Mouse (Mus musculus) adrenal gland, postnatal 4 days (tissue): ENCODE results near the gene Calhm6. TPM values are rescaled to one million over a fixed set of nuclear protein-coding genes. Genes with fewer than 3 reads are reported as not detected.

Source experiments
- DNase-seq, 2 experiments: peaks; one replicate each; pipeline ENCODE4 v3.0.0; 2021 to 2022; ENCODE audit warnings: low spot score in 2 of 2, mixed read lengths in 2 of 2
- long read RNA-seq, 2 experiments: library from polyadenylated mRNA; stranded (forward); transcript quantifications; one replicate each; pipeline ENCODE4 v2.0.0; 2021
- total RNA-seq, 2 experiments: library from RNA; stranded (reverse); gene quantifications; 2 replicates each; pipeline ENCODE4 v1.2.3; 2021

Gene Calhm6
- total RNA-seq, result 1 to 10 TPM; 1.0 to 1.3 TPM
- long read RNA-seq, experiment 1, partial matches to known transcripts, result 0 of 1 reads
- long read RNA-seq, experiment 1, other reads (novel, unspliced or antisense), result 0 of 1 reads
- long read RNA-seq, experiment 2, partial matches to known transcripts, result 0 of 2 reads
- long read RNA-seq, experiment 2, other reads (novel, unspliced or antisense), result 0 of 2 reads

GRCm38 (mm10) chr10:34127392-34128378 is at the start of gene Calhm6:
TSS of gene Calhm6 (minus strand) at chr10:34127984.
- no peak for DNase-seq

GRCm38 (mm10) chr10:34175870-34176606 is 48.3 kb upstream of the Calhm6 start:
- no peak for DNase-seq

DNA sequence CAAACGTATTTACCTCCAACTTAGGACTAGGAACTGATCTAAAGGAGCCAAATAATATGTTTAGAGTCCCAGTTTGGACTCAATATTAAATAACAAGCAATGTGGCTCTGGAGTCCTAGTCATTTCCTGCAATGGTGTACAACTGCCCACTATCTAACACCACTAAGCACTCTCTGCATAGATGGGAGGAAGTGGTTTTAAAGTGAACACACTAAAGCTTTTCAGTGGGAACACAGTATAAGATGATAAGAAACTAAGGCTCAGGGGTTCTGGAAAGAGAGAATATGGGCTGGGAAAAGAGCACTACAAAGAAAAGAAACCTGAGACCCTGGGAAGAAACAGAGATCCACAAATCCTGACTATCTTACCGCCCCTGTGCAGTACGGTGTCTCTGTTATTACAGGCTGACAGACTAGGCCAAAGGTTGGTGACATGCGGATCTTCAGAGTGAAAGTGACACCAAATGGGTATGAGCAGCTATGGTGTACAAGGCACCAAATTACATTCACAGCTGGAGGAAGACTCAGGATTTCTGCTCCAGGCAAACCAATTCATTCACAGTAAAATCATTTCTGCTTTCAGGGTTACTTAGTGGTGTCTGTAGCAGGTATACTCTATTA is 45.0 kb upstream of the Calhm6 start:
- DNase-seq, result no peak

- no peak for DNase-seq
Measured at GRCm38 (mm10) chr10:34171660-34172059, 43.9 kb upstream of the Calhm6 start.

- no peak for DNase-seq
Measured at GRCm38 (mm10) chr10:34171191-34171590, 43.4 kb upstream of the Calhm6 start.

- DNase-seq, result no peak
Measured at GRCm38 (mm10) chr10:34166971-34167370, 39.2 kb upstream of the Calhm6 start.

DNA sequence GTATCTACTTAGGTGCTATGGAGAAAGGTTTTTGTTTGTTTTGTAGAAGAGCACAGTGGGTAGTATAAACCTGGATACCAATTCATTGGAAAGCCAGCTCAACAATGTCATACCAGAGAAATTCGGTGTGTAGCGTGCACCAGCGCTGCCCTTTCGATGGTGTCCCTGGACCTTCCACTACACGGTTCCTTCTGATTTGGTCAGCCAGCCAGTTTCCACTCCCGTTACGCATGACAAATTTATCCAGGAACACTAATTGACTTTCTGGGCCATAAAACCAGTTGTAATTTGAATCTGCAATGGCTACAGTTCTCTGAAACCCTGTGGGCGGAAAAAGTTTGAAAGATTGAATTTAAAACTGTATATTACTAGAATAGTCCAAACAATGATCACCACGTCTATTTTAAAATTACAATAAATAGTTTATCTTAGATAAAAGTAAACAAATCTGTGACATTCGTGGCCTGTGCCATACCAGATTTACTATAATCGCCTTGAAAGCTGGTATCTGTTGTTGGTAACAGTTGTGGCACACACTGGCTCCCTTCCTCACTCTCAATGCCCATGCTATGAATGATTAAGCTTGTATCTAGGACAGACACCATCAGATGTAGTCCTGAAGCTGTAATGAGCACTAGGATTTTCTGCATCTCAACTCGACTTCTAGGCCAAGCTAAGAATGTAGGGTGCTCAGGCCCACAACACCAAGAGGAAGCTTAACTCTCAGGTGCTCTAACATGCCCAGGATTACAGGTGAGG is 28.2 kb upstream of the Calhm6 start:
- no peak for DNase-seq

DNA sequence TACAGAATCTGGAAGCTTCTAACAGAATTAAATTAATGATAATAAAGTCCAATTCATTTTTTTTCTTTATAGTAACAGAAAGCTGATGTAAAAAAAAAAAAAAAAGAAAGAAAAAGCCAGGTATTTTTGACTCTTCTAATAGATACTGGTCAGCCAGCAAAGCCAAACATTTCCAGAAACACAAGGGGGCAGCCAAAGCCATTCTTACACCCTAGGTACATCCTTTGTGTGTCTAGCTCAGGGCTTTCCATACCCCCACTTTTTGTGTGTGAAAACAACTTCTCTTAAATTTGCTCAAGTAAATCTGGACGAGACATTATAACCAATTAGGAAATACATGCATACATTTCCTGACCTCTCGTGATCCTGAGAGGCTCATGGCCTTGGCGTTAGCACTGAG is 24.0 kb upstream of the Calhm6 start:
- DNase-seq, result no peak

DNA sequence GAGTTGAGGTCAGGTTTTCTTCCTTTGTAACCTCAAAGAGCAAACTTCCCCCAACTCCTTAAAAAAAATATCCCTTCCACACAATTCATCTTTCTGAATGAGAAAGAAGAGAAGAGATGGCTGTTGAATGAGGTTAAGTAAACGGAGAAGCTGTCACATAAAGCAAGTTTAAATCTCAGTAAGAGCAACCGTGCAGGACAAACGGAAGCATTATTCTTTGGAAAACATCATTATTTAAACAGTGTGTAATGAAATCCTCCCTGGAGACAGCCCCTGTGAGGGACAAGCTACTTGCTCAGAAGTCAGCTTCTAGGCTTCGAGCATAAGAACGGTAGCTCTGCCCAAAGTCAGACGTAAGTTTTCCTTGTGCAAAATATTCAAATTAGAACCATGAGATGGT is 22.7 kb upstream of the Calhm6 start:
- no peak for DNase-seq

DNA sequence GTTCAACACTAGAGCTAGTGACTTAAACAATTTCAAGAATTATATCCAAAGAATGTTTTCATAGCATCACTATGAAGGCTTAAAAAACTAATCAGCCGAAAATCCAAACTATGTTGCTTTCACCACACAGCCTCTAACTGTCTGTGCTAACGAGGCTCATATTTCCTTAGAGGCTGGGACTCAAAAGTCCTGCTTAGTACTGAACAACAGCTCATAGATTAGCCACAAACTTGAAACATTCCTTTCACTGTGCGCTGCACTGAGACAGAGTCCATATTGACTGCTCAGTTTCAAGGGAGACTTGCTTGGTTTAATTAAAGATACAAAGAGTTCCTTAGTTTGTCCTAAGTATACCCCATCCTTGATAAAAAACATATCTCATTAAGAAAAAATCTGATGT is 22.0 kb upstream of the Calhm6 start:
- no peak for DNase-seq

DNA sequence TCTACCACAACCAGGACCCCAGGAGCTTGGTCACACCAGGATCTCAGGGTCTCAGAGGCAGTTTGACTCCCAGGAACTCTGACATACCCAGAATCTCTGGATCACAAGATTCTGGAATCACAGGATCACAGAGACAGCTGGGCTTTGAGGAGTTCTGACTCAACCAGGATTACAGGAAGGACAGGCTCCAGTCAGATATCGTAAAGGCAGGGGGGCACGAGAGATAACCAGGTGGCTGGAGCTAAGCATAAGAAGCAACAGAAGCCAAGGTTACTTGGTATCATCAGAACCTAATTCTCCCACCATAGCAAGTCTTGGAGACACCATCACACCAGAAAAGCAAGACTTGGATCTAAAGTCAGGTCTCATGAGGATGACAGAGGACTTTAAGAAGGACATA is 13.9 kb upstream of the Calhm6 start:
- no peak for DNase-seq

- no peak for DNase-seq
Measured at GRCm38 (mm10) chr10:34139768-34140167, 12.0 kb upstream of the Calhm6 start.

DNA sequence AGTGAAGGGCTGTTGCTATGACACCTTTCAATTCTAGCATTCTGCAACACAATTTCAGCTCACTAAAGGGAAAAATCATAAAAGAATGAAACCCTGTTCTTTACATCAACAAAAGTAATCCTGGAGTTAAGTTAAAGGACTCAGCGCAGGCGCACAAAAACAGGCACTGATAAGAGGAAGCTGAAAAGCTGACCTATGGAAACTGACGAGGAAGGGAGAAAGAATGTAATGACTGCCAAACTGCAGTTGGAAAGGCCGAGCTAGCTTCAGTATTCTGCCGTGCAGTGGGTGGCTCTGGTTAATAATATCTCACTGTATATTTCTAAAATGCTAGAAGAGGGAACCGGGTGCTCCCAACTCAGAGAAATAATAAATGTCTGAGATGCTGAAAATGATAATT is 10.2 kb upstream of the Calhm6 start:
- DNase-seq, result no peak

DNA sequence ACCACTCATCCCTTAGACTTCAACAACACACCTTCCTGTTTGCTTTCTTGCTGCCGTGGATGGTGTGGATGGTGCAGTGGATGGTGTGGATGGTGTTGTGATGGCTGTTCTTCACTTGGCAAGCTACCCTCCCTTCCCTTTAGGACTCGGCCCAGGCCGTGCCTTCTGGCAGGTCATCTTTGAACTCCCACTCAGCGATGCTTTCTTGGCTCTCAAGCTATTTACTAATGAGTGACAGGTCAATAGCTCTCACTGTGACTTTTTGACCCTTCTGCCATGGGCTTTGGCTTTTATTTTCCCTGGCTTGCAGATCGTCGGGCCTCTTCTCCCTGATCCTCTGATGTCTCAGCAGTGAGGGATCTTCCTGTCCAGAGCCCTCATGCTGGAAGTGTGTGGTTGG is 8.6 kb upstream of the Calhm6 start:
- no peak for DNase-seq

GRCm38 (mm10) chr10:34131356-34131755 is 3.6 kb upstream of the Calhm6 start:
- no peak for DNase-seq

DNA sequence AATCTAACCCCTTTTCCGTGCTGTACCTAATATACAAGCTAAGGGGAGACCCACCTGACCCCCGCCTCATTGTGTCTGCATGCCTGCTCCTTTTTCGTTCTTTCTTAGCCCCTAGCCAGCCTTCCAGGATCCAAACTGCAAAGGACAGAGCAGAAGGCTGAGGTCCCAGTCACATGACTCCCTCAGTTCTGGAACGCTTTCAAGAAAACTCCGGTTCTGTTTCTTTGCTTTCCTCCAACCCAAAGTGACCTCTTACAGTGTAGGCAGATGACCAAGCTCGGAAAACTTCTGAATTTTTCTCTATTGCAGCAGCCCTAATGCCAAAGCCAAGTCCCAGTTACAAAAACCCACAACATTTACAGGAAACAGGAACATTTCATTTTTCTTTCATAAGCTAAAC is 607 bp upstream of the Calhm6 start:
- no peak for DNase-seq

GRCm38 (mm10) chr10:34118421-34118820 is 9.4 kb downstream of the Calhm6 start:
- DNase-seq, result no peak

DNA sequence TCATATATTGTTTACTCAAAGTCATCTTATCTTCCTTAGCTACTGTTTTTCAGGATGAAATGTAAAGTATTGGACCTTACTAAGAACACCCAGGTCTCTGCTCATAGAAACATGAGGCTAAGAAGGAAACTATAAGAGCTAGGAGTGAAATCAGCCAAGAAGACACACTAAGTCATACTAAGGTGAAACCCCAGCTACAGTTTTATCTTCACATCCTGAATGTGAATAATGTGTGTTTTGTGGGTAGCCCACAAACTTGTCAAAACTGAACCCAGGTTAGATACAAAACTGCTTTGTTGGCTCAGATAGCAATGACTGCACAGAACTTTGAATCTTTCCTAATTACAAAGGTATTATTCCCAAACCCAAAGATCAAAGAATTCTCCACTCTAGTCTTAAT is 10.0 kb downstream of the Calhm6 start:
- DNase-seq, result no peak

DNA sequence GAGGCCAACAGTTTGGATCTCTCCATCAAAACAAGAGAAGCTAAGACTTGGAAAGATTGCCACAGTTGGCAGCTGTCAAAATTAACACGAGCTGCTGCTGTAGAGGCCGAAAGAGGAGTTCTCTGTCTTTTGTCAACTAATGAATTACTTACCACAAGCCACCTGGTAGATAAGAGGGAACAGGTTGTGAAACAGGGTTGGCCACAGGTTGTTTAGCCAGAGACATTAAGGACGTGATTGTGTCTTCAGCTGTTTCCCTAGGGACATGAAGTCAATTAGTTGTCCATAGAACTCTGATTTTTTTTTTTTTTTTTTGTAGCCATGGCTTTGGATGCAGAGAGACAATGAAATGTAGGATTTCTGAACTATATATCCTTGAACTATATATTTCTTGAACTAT is 10.7 kb downstream of the Calhm6 start:
- no peak for DNase-seq

DNA sequence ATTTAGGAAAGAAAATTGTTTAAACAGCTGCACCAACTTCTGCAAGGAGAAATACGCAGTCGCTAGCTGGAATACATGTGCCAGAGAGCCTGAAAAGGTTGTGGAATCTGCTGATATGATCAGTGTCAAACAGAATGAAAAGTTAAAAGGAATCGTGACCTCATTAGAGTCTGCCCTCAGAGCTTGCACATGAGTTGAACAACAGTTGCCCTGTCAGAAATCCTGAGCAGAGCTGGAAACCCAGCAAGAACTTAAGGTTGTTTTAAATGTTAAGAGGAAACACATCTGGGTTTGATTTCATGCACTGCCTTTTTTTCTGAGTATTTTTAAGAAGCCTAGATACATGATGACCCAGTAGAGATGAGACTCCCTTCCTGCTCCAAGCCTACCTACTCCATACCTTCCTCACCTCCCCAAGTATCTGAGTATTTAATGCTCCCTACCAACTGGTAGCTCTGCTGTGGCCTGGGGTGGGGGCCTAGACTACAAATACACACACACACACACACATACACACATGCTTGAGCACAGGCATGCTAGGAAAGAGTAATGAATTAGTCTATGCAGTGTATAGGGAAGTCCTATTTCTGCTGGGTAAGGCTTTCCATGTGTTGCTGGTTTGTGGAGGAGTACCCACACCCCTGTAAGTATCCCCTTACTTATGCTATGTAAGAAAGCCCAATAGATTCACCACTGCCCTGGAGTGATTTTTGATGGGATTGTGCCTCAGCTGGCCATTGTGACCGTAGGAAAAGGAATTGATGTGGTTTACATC is 15.6 kb downstream of the Calhm6 start:
- DNase-seq, result no peak
